Mouse (Mus musculus) heart, embryonic 11.5 days (tissue): ENCODE results near the gene Pole4. TPM values are rescaled to one million over a fixed set of nuclear protein-coding genes. Genes with fewer than 3 reads are reported as not detected.
A peak's percentile ranks its signal among the peaks of the same experiment; 100 is the strongest.
"Not testable (repeated sequence)": the region's sequence is repeated elsewhere in the genome, so short reads cannot be mapped to it uniquely, and the experiment has no call there.

Experiments
- ATAC-seq: fragments of 200-750 bp; cut with Nextera tagmentation; replicated peaks from 2 replicates; pipeline ENCODE4 v1.8.0; 2017; ENCODE audit warnings: moderate library complexity; ENCODE audit not compliant: insufficient number of reproducible peaks, low FRiP score, low TSS enrichment
- H3K27ac ChIP-seq: fragments of 300-500 bp; sonication (generic); 2 replicates; pipeline ENCODE4 v1.5.1; 2014; ENCODE audit warnings: mild to moderate bottlenecking, low read depth, low read length
- H3K27me3 ChIP-seq: fragments of 300-500 bp; sonication (generic); 2 replicates; pipeline ENCODE4 v1.6.1; 2014; ENCODE audit warnings: mild to moderate bottlenecking, low read length, mixed read lengths; ENCODE audit not compliant: control insufficient read depth, insufficient read depth
- H3K36me3 ChIP-seq: fragments of 300-500 bp; sonication (generic); 2 replicates; pipeline ENCODE4 v1.6.1; 2014; ENCODE audit warnings: mild to moderate bottlenecking, low read length, moderate library complexity, mixed read lengths; ENCODE audit not compliant: control insufficient read depth, insufficient read depth
- H3K4me1 ChIP-seq: fragments of 300-500 bp; sonication (generic); 2 replicates; pipeline ENCODE4 v1.6.1; 2014; ENCODE audit warnings: low read length; ENCODE audit not compliant: control insufficient read depth, insufficient read depth
- H3K4me2 ChIP-seq: fragments of 300-500 bp; sonication (generic); 2 replicates; pipeline ENCODE4 v1.6.1; 2014; ENCODE audit warnings: mild to moderate bottlenecking, moderate library complexity
- H3K4me3 ChIP-seq: fragments of 300-500 bp; sonication (generic); 2 replicates; pipeline ENCODE4 v1.5.1; 2014; ENCODE audit warnings: low read depth, low read length
- H3K9ac ChIP-seq: fragments of 300-500 bp; sonication (generic); 2 replicates; pipeline ENCODE4 v1.6.1; 2014; ENCODE audit warnings: mild to moderate bottlenecking, low read depth, low read length, moderate library complexity
- H3K9me3 ChIP-seq: fragments of 300-500 bp; sonication (generic); replicated peaks from 2 replicates; pipeline ENCODE4 v1.6.1; 2016; ENCODE audit warnings: low read length; ENCODE audit not compliant: control insufficient read depth
- WGBS: fragments of 180-500 bp; shearing (Covaris S2); extraction: QIAGEN DNeasy Blood & Tissue Kit; methylation state at CpG from one replicate; pipeline ENCODE4 v1.1.7; 2014; ENCODE audit not compliant: insufficient replicate concordance; 5-methylcytosine and 5-hydroxymethylcytosine counted together
- polyA plus RNA-seq: library from polyadenylated mRNA; unstranded; fragments of >200 nt; fragmentation: Nextera tagmentation; extraction: Ambion mirVana; gene quantifications from 2 replicates; pipeline ENCODE4 v1.2.1, GENCODE M21; 2014

Pole4 gene
- polyA plus RNA-seq, 1 experiment from 2014 or later = 122 TPM

DNA sequence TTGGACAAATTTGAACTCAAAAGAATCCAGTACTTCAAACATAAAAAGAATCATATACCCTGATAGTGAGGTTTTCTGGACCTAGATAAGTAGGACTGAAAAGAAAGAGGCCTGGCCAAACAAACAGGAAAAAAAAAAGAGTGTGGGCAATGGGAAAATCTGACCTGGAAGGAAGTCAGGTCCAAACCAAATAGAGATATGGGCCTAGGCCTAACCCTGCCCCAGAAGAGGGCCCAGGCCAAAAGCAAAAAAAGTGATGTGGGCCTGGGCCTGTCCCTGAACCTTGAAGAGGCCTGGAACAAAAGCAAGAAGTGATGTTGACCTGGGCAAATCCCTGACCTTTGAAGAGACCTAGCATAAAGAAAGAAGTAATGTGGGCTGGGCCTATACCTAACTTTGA lies 21.0 kb downstream of the Pole4 start:
- no peak for ATAC-seq
- H3K27me3 ChIP-seq = no peaks in the 10 kb centered on the region

DNA sequence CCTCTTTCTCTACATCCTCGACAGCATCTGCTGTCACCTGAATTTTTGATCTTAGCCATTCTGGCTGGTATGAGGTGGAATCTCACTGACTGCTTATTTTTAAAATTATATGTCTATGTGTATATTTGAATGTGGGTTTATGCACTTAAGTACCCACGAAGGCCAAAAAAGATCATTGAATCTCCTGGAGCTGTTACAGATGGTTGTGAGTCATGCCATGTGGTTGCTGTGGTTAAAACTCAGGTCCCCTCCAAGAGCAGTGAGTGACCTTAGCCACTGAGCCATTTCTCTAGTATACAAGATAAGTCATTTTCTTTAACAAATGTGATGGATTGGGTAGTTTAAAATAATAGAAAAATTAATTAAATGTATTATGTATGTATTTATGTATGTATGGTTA lies 25.9 kb downstream of the Pole4 start:
- H3K27ac ChIP-seq, H3K27me3 ChIP-seq, ATAC-seq, H3K4me2 ChIP-seq, H3K9me3 ChIP-seq, H3K36me3 ChIP-seq, H3K9ac ChIP-seq, H3K4me1 ChIP-seq, H3K4me3 ChIP-seq: not testable (repeated sequence)
- WGBS = 72% methylated on average over 2 of the region's 2 CpGs

More for the DNA sequence above, 21.0 kb downstream of the Pole4 start:
- Histone ChIP-seq H3K4me1 (no peaks in the 10 kb centered on the region), H3K27ac (no peak overlapping the region), H3K9me3 (no peaks in the 10 kb centered on the region), H3K4me3 (no peak overlapping the region), H3K4me2 (no peak overlapping the region), H3K9ac (no peak overlapping the region), H3K36me3 (no peaks in the 10 kb centered on the region)

DNA sequence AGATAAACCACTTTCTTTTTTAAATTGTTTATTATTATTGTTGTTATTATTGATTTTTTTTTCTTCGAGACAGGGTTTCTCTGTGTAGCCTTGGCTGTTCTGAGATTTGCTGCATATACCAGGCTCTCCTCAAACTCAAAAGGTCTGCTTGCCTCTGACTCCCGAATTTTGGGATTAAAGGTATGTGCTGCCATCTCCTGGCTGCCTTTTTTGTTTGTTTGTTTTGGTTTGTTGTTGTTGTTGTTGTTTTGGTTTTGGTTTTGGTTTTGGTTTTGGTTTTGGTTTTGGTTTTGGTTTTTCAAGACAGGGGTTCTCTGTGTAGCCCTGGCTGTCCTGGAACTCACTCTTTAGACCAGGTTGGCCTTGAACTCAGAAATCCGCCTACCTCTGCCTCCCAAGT lies 27.5 kb downstream of the Pole4 start:
- not testable (repeated sequence) for H3K27me3 ChIP-seq, H3K4me1 ChIP-seq, H3K36me3 ChIP-seq, H3K9me3 ChIP-seq, H3K9ac ChIP-seq, ATAC-seq, H3K4me3 ChIP-seq, H3K27ac ChIP-seq, H3K4me2 ChIP-seq
- 63% methylated on average over 3 of the region's 3 CpGs for WGBS

DNA sequence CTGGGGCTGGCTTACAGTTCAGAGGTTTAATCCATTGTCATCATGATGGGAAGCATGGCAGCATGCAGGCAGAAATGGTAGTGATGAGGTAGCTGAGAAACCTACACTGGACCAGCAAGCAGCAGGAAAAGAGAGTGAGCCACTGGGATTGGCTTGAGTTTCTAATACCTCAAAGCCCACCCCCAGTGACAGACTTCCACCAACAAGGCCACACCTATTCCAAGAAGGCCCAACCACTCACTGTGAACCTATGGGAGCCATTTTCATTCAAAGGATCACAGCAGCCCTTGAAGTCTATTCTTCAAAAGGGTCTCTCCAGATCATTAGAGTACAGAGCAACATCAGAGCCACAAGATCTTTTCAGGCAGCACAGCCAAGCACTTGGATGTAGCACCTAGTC lies 38.7 kb downstream of the Pole4 start:
- Histone ChIP-seq H3K4me3 (no peak overlapping the region), H3K4me2 (no peak overlapping the region), H3K36me3 (no peaks in the 10 kb centered on the region), H3K27ac (no peak overlapping the region), H3K9ac (no peak overlapping the region), H3K4me1 (no peaks in the 10 kb centered on the region), H3K27me3 (no peaks in the 10 kb centered on the region), H3K9me3 (no peaks in the 10 kb centered on the region)
- ATAC-seq = no peak

DNA sequence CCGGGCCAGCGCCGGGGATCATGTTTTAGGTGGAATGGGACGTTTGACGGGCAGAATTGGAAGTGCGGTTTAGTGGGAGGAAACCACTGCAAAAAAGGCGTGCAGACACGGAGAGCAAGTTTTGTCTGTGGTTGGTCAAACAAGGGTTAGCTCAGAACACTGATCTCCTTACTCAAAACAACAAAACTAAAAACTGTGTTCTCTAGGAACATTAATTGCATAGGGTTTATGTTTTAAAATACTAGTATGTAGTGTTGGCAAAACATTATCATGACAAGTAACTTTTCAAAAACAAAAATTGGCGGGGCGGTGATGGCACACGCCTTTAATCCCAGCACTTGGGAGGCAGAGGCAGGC lies 52.0 kb downstream of the Pole4 start:
- Histone ChIP-seq H3K9me3 (no peaks in the 10 kb centered on the region), H3K27me3 (no peaks in the 10 kb centered on the region), H3K36me3 (0 out of 2 replicates have a peak, but pooled peaks cover 4% of the 10 kb centered on the region), H3K4me2 (peak overlapping the region; percentile 79), H3K27ac (peak overlapping the region; percentile 92), H3K4me1 (no peaks in the 10 kb centered on the region; the same call in 1 of the 2 replicates), H3K4me3 (peak overlapping the region; percentile 65), H3K9ac (peak overlapping the region; percentile 53; the same call in 1 of the 2 replicates)
- ATAC-seq = no peak
- WGBS = 36% methylated on average over 11 of the region's 11 CpGs

DNA sequence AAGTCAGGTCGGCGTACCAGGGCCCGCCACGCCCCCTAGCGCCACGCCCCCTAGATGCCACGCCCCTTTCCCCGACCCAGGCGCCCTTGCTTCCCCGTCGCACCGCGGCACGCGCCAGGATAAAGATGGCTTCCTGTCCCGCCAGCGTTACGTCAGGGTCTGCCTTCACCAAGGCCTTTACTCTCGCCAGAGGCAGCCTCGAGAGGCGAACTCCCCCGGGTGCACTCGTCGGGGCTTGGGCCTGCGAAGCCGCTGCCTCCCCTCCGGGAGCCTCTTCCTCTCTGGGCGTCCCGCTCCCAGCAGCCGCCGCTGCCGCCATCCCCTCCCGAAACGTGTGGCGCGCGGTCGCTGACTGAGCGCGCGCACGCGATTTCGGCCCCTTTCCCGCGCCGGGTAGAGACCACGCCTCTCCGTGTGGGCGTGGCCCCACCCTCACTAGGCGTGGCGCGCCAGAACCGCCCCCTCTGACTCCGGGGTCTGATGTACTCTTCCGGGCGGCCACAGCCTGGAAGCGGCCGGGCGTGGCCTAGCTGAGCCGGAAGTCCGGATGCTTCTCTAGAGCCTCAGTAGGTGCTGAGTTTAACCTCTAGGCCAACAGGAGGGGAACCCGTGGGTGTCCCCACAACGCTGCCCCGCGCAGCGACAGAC lies 52.5 kb downstream of the Pole4 start:
- no peaks in the 10 kb centered on the region for H3K27me3 ChIP-seq
- H3K4me1 ChIP-seq = no peaks in the 10 kb centered on the region; the same call in 1 of the 2 replicates
- ATAC-seq = peak; percentile 98
- H3K9ac ChIP-seq = peak overlapping the region; percentile 88
- under 1% methylated on average over 67 of the region's 67 CpGs for WGBS
- H3K4me3 ChIP-seq = peak overlapping the region; percentile 65
- H3K9me3 ChIP-seq = no peaks in the 10 kb centered on the region
- H3K4me2 ChIP-seq = peak overlapping the region; percentile 79
- H3K36me3 ChIP-seq = 0 out of 2 replicates have a peak, but pooled peaks cover 5% of the 10 kb centered on the region
- peak overlapping the region; percentile 92 for H3K27ac ChIP-seq

DNA sequence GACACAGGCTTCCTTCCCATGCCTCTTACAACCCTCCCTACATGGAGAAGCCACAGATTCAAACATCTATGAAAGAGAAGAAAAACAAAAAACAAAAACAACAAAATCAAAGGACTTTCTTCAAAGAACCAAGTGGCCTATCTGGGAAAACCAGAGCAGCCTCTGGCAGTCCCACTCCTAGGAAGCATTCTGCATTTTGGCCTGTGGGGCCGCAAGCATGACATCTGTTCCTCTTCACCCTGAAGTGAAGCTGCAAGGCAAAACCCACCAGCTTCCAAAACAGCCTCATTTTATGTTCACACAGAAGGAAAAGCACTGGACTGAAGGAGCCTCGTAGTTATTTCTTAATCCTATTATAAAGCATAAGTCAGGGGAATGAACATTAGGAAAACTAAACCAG lies 56.1 kb downstream of the Pole4 start:
- 0 out of 2 replicates have a peak, but pooled peaks cover 5% of the 10 kb centered on the region for H3K36me3 ChIP-seq
- no peak overlapping the region for H3K9ac ChIP-seq
- H3K27ac ChIP-seq = no peak overlapping the region
- no peaks in the 10 kb centered on the region for H3K9me3 ChIP-seq
- WGBS = 83% methylated on average over 2 of the region's 2 CpGs
- ATAC-seq = no peak
- H3K27me3 ChIP-seq = no peaks in the 10 kb centered on the region
- H3K4me1 ChIP-seq = no peaks in the 10 kb centered on the region; the same call in 1 of the 2 replicates
- no peak overlapping the region for H3K4me2 ChIP-seq
- no peak overlapping the region for H3K4me3 ChIP-seq

DNA sequence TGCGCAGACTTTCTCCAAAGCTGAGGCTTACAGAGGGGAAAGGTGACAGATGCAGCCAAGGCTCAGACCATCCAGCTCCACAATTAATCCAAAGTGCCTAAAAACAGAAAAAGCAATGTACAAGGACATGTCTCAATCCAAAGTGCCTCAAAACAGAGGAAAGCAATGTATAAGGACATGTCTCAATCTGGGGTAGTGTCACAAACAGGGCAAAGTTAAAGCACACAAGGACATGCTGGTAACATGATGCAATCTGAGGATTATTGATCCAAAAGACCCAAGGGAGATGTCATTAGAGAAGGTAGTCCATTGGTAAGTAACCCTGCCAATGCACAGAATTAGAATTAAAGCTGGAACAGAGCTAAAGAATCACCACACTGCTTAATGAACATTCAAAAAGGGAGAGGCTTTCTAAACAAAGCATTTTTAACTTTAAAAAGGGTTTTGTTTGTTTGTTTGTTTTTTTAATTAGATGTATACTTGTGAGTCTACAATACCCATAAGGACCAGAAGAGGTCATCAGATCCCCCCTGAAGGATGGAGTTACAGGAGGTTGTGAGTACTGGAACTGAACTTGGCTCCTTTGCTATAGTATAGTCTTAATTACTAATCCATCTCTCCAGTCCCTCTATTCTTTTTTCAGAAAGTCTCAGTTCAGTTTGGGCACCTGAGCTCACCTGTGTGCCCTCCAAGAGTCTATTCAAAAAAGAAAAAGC lies 57.1 kb downstream of the Pole4 start:
- WGBS = 89% methylated on average over 1 of the region's 1 CpGs
- H3K4me1 ChIP-seq = no peaks in the 10 kb centered on the region; the same call in 1 of the 2 replicates
- H3K27me3 ChIP-seq = no peaks in the 10 kb centered on the region
- ATAC-seq = no peak
- no peaks in the 10 kb centered on the region for H3K9me3 ChIP-seq
- no peak overlapping the region for H3K9ac ChIP-seq
- no peak overlapping the region for H3K27ac ChIP-seq
- H3K4me3 ChIP-seq = no peak overlapping the region
- H3K4me2 ChIP-seq = no peak overlapping the region
- 0 out of 2 replicates have a peak, but pooled peaks cover 5% of the 10 kb centered on the region for H3K36me3 ChIP-seq

DNA sequence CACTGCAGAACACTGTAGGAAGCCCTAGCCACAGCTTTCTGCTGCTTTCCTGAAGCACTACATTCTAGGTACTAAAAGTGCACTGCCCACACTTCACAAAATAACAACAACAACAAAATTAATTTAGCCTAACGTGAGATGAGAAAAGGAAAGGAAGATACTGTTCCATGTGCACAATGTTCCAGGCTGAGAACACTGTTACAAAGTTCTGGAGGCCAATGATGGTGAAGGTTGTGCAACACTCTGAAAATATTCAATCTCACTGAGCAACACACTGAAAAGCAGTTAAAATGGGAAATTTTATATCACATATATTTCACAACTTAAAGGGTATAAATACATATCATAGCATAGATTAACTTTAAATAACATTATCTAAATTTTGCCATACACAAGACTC lies 58.2 kb downstream of the Pole4 start:
- Histone ChIP-seq H3K27ac (no peak overlapping the region), H3K9ac (no peak overlapping the region), H3K9me3 (no peaks in the 10 kb centered on the region), H3K4me1 (no peaks in the 10 kb centered on the region; the same call in 1 of the 2 replicates), H3K27me3 (no peaks in the 10 kb centered on the region), H3K4me2 (no peak overlapping the region), H3K36me3 (0 out of 2 replicates have a peak, but pooled peaks cover 5% of the 10 kb centered on the region), H3K4me3 (no peak overlapping the region)
- 92% methylated on average over 1 of the region's 1 CpGs for WGBS
- ATAC-seq = no peak
